Mouse (Mus musculus) forebrain, embryonic 11.5 days (tissue): ENCODE measurements around the gene Gm8212. TPM values are rescaled to one million over a fixed set of nuclear protein-coding genes. Genes with fewer than 3 reads are reported as not detected.
"Not testable (repeated sequence)": the region's sequence is repeated elsewhere in the genome, so short reads cannot be mapped to it uniquely, and the experiment has no call there.

ENCODE experiments used
- ATAC-seq: fragments of 200-750 bp; cut with Nextera tagmentation; replicated peaks from 2 replicates; pipeline ENCODE4 v1.8.0; 2017; ENCODE audit warnings: moderate TSS enrichment; ENCODE audit not compliant: low FRiP score
- DNase-seq: peaks from one replicate; pipeline ENCODE4 v3.0.0-alpha.2; 2017; ENCODE audit warnings: low spot score
- H3K27ac ChIP-seq: fragments of 300-500 bp; sonication (generic); 2 replicates; pipeline ENCODE4 v1.5.1; 2014; ENCODE audit warnings: low read depth, low read length
- H3K27me3 ChIP-seq: fragments of 300-500 bp; sonication (generic); 2 replicates; pipeline ENCODE4 v1.6.1; 2014; ENCODE audit warnings: mild to moderate bottlenecking, low read length, mixed read lengths; ENCODE audit not compliant: control insufficient read depth, insufficient read depth
- H3K36me3 ChIP-seq: fragments of 300-500 bp; sonication (generic); 2 replicates; pipeline ENCODE4 v1.6.1; 2014; ENCODE audit warnings: mild to moderate bottlenecking, low read length, moderate library complexity, mixed read lengths; ENCODE audit not compliant: control insufficient read depth, insufficient read depth
- H3K4me1 ChIP-seq: fragments of 300-500 bp; sonication (generic); replicated peaks from 2 replicates; pipeline ENCODE4 v1.6.1; 2014; ENCODE audit warnings: low read length, mixed read lengths; ENCODE audit not compliant: control insufficient read depth, insufficient read depth
- H3K4me2 ChIP-seq: fragments of 300-500 bp; sonication (generic); 2 replicates; pipeline ENCODE4 v1.6.1; 2014; ENCODE audit warnings: low read depth, mild to moderate bottlenecking, low read length, moderate library complexity, mixed read lengths; ENCODE audit not compliant: severe bottlenecking
- H3K4me3 ChIP-seq: fragments of 300-500 bp; sonication (generic); 2 replicates; pipeline ENCODE4 v1.5.1; 2014; ENCODE audit warnings: low read depth, low read length
- H3K9ac ChIP-seq: fragments of 300-500 bp; sonication (generic); 2 replicates; pipeline ENCODE4 v1.6.1; 2014; ENCODE audit warnings: low read length
- H3K9me3 ChIP-seq: fragments of 300-500 bp; sonication (generic); 2 replicates; pipeline ENCODE4 v1.6.1; 2016; ENCODE audit warnings: low read length, mixed read lengths; ENCODE audit not compliant: control insufficient read depth
- WGBS: fragments of 180-500 bp; shearing (Covaris S2); extraction: QIAGEN DNeasy Blood & Tissue Kit; methylation state at CpG from one replicate; pipeline ENCODE4 v1.1.7; 2014; 5-methylcytosine and 5-hydroxymethylcytosine counted together
- polyA plus RNA-seq: library from polyadenylated mRNA; unstranded; fragments of >200 nt; fragmentation: Nextera tagmentation; extraction: Ambion mirVana; gene quantifications from 2 replicates; pipeline ENCODE4 v1.2.1, GENCODE M21; 2014

Gene Gm8212
- polyA plus RNA-seq: not detected in 2 replicates

GRCm38 (mm10) chr14:44197361-44197760 is at the start of gene Gm8212:
Gene Gm8212, plus strand, starts transcription at chr14:44197661.
- H3K4me1 ChIP-seq, H3K36me3 ChIP-seq, H3K4me3 ChIP-seq, H3K27ac ChIP-seq, DNase-seq, H3K4me2 ChIP-seq, H3K27me3 ChIP-seq, ATAC-seq, H3K9ac ChIP-seq, H3K9me3 ChIP-seq: not testable (repeated sequence)
- WGBS: 75% methylated on average over 1 of the region's 3 CpGs

- not testable (repeated sequence) for H3K4me3 ChIP-seq, H3K27me3 ChIP-seq, H3K4me2 ChIP-seq, H3K4me1 ChIP-seq, H3K27ac ChIP-seq, ATAC-seq, H3K9me3 ChIP-seq, DNase-seq, H3K36me3 ChIP-seq, H3K9ac ChIP-seq
- WGBS: 89% methylated on average over 3 of the region's 3 CpGs
These were observed 15.7 kb downstream of the Gm8212 start, which contains the start of gene 4930503E14Rik for GRCm38 (mm10) chr14:44213154-44213553. Gene 4930503E14Rik, minus strand, starts transcription at chr14:44213254.

DNA sequence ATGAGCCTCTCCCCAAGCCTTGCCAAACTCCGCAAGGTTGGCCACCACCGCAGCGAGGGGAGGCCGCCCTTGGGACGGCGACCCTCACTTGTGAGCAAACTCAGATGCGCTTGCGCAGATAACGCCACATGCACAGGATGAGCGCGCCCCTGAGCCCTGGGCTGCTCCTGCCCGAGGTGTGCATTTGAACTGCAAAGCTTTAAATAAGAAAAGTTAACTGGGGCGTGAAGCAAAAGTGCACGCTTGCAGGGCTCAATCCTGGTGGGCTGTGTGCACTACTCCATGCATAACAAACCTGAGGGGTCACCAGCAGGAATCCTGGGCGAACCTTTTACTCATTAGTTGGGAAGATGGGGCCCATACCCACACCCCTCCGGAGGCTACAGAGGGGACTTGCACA is 50.6 kb downstream of the Gm8212 start:
- H3K27ac ChIP-seq: no peak overlapping the region
- H3K4me3 ChIP-seq: no peak overlapping the region
- DNase-seq (no peak), ATAC-seq (no peak)
- H3K9me3 ChIP-seq: no peaks in the 10 kb centered on the region; the same call in 1 of the 2 replicates
- 93% methylated on average over 16 of the region's 16 CpGs for WGBS
- no peak overlapping the region for H3K9ac ChIP-seq
- H3K36me3 ChIP-seq: no peaks in the 10 kb centered on the region
- H3K4me1 ChIP-seq: no peaks in the 10 kb centered on the region
- H3K27me3 ChIP-seq: no peaks in the 10 kb centered on the region
- no peak overlapping the region for H3K4me2 ChIP-seq

Other genes with a start within 250 kb of the Gm8212 start
- not detected in 2 replicates for gene Ang5, start 240.6 kb upstream of the Gm8212 start, polyA plus RNA-seq
- not detected in 2 replicates for gene Ang6, start 195.4 kb upstream of the Gm8212 start, polyA plus RNA-seq
- not detected in 2 replicates for gene Ear2, start 95.0 kb upstream of the Gm8212 start, polyA plus RNA-seq
- gene Gm3327, start 73.8 kb upstream of the Gm8212 start, polyA plus RNA-seq: not detected in 2 replicates
- not detected in 2 replicates for gene 4930503E14Rik, start 15.6 kb downstream of the Gm8212 start, polyA plus RNA-seq
- not detected in 2 replicates for gene Gm8220, start 87.9 kb downstream of the Gm8212 start, polyA plus RNA-seq
- gene Gm5930, start 140.9 kb downstream of the Gm8212 start, polyA plus RNA-seq: not detected in 2 replicates
- gene Gm8229, start 167.7 kb downstream of the Gm8212 start, polyA plus RNA-seq: not detected in 2 replicates
- gene Gm3371, start 213.0 kb downstream of the Gm8212 start, polyA plus RNA-seq: not detected in 2 replicates
- gene Gm8232, start 236.0 kb downstream of the Gm8212 start, polyA plus RNA-seq: not detected in 2 replicates